Mouse (Mus musculus) urinary bladder, postnatal 36 days (tissue): Measurements from ENCODE around the gene Dido1.

Experiments
- DNase-seq, 2 experiments: peaks; one replicate each; pipeline ENCODE4 v3.0.0; 2022; ENCODE audit warnings: low spot score in 2 of 2, mixed read lengths in 1 of 2

Dido1 gene

GRCm38 (mm10) chr2:180684031-180684430, 25.8 kb downstream of the Dido1 start:
- DNase-seq = no peak

GRCm38 (mm10) chr2:180683524-180683923, 26.3 kb downstream of the Dido1 start:
- DNase-seq = no peak

GRCm38 (mm10) chr2:180681225-180681624, 28.6 kb downstream of the Dido1 start:
- no peak for DNase-seq

GRCm38 (mm10) chr2:180678609-180679140, 31.1 kb downstream of the Dido1 start:
- peak; percentile 51 to 54 for DNase-seq

GRCm38 (mm10) chr2:180676706-180677105, 33.1 kb downstream of the Dido1 start:
- DNase-seq = no peak

- no peak for DNase-seq
Observed at GRCm38 (mm10) chr2:180662008-180662407, 47.8 kb downstream of the Dido1 start.

- DNase-seq = no peak
Observed at GRCm38 (mm10) chr2:180660521-180660920, 49.3 kb downstream of the Dido1 start.

GRCm38 (mm10) chr2:180659353-180660150, 50.2 kb downstream of the Dido1 start:
- DNase-seq = no peak

- no peak for DNase-seq
Observed at GRCm38 (mm10) chr2:180658381-180658780, 51.4 kb downstream of the Dido1 start.

- peak; percentile 39 to 59 for DNase-seq
Observed at GRCm38 (mm10) chr2:180657394-180658013, 52.3 kb downstream of the Dido1 start.

GRCm38 (mm10) chr2:180655150-180655549, 54.6 kb downstream of the Dido1 start:
- no peak for DNase-seq

GRCm38 (mm10) chr2:180654666-180655065, 55.1 kb downstream of the Dido1 start:
- DNase-seq = no peak

GRCm38 (mm10) chr2:180646841-180647240, 63.0 kb downstream of the Dido1 start:
- DNase-seq = no peak

GRCm38 (mm10) chr2:180643626-180644025, 66.2 kb downstream of the Dido1 start:
- DNase-seq = no peak

- DNase-seq = no peak
Observed at GRCm38 (mm10) chr2:180642555-180643260, 67.1 kb downstream of the Dido1 start, which contains the start of gene Tcfl5. TSS of gene Tcfl5 (minus strand) at chr2:180642708.

- no peak for DNase-seq
Observed at GRCm38 (mm10) chr2:180641576-180642554, 67.9 kb downstream of the Dido1 start.

GRCm38 (mm10) chr2:180611882-180612281, 97.9 kb downstream of the Dido1 start:
- DNase-seq = no peak

- DNase-seq = no peak
Observed at GRCm38 (mm10) chr2:180610283-180610682, 99.5 kb downstream of the Dido1 start.
